Mouse (Mus musculus): ENCODE measurements around the gene Gm49373. TPM values are rescaled to one million over a fixed set of nuclear protein-coding genes. Genes with fewer than 3 reads are reported as not detected.

The Gm49373 gene
- total and polyA plus RNA-seq, 2 experiments from 2014 or later = 0.79 to 1.5 TPM

DNA sequence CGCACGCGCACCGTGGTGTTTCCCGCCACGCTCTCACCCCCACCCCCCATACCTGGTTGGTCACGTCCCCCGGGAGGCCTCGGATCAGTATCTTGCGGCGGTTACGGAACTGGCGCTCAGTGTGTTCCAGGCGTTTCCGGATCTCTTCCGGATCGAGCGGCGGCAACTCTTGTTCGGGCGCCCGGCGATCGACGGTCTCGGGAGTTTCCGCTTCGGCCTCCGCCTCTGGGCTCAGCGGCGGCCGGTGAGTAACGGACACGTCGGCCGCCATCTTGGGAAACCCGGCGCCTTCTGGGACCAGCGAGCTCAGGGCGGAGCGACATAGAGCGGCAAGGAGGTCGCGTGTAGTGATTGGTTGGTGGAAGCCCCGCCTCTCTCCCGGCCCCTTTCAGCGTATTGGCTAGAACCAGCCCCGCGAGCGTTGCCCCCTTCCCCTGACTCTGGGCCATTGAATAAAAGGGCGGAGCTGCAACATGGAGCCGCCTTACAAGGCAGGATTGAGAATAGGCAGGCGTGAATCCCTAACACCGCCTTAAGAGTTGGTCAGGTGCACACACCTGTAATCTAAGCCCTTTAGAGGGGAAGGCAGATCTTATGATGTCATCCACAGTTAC, 18.9 kb upstream of the Gm49373 start, which contains the start of the genes Gm38431 and Raver1:
TSS of gene Gm38431 (minus strand) at position 291 of the 614 bp plus-strand sequence.
TSS of gene Raver1 (minus strand) at position 302 of the 614 bp plus-strand sequence.
- no peaks in the 10 kb centered on the region for H3K9me3 ChIP-seq (ENCODE audit: low read length)
- WGBS = 6% methylated on average over 54 of the region's 54 CpGs
- H3K4me1 ChIP-seq (ENCODE audit: insufficient read depth) = peaks cover 7% of the 10 kb centered on the region
- H3K36me3 ChIP-seq (ENCODE audit: insufficient read depth) = peaks cover 30% of the 10 kb centered on the region
- H3K27ac ChIP-seq (ENCODE audit: low read depth, low read length) = peak within 1 kb of the TSS; percentile 89
- peak; percentile 100 for ATAC-seq
- TF ChIP-seq CTCF (IDR thresholded peaks at IDR 0.05; ENCODE audit: low read depth) = no peak
- peak within 1 kb of the TSS; percentile 71 for H3K4me3 ChIP-seq (ENCODE audit: low read depth, low read length)
- no peaks in the 10 kb centered on the region for H3K27me3 ChIP-seq (ENCODE audit: insufficient read depth, low read length)
- H3K4me2 ChIP-seq (ENCODE audit: low read depth) = peak within 1 kb of the TSS; percentile 72
- H3K9ac ChIP-seq = peak within 1 kb of the TSS; percentile 77
- peak; percentile 98 for DNase-seq

GRCm38 (mm10) chr9:21090972-21091706, 18.2 kb upstream of the Gm49373 start:
- 3% methylated on average over 24 of the region's 24 CpGs for WGBS
- peak; percentile 1 for ATAC-seq
- H3K4me3 ChIP-seq (ENCODE audit: low read depth, low read length) = peak overlapping the region; percentile 71
- H3K27ac ChIP-seq (ENCODE audit: low read depth, low read length) = peak overlapping the region; percentile 89
- peak overlapping the region; percentile 77 for H3K9ac ChIP-seq
- peaks cover 7% of the 10 kb centered on the region for H3K4me1 ChIP-seq (ENCODE audit: insufficient read depth)
- peak overlapping the region; percentile 72 for H3K4me2 ChIP-seq (ENCODE audit: low read depth)
- H3K9me3 ChIP-seq (ENCODE audit: low read length) = no peaks in the 10 kb centered on the region
- peaks cover 36% of the 10 kb centered on the region for H3K36me3 ChIP-seq (ENCODE audit: insufficient read depth)
- no peak for TF ChIP-seq CTCF (IDR thresholded peaks at IDR 0.05; ENCODE audit: low read depth)
- H3K27me3 ChIP-seq (ENCODE audit: insufficient read depth, low read length) = no peaks in the 10 kb centered on the region
- DNase-seq = no peak

- Histone ChIP-seq H3K4me3 (ENCODE audit: low read depth, low read length) (peak overlapping the region; percentile 71), H3K4me1 (ENCODE audit: insufficient read depth) (peaks cover 7% of the 10 kb centered on the region), H3K36me3 (ENCODE audit: insufficient read depth) (peaks cover 42% of the 10 kb centered on the region), H3K27me3 (ENCODE audit: insufficient read depth, low read length) (no peaks in the 10 kb centered on the region), H3K27ac (ENCODE audit: low read depth, low read length) (no peak overlapping the region), H3K9me3 (ENCODE audit: low read length) (no peaks in the 10 kb centered on the region), H3K4me2 (ENCODE audit: low read depth) (peak overlapping the region; percentile 72), H3K9ac (peak overlapping the region; percentile 77)
- TF ChIP-seq CTCF (IDR thresholded peaks at IDR 0.05; ENCODE audit: low read depth) = no peak
- no peak for ATAC-seq
- no peak for DNase-seq
- WGBS = 86% methylated on average over 1 of the region's 1 CpGs
Observed at GRCm38 (mm10) chr9:21090537-21090936, 17.6 kb upstream of the Gm49373 start.

DNA sequence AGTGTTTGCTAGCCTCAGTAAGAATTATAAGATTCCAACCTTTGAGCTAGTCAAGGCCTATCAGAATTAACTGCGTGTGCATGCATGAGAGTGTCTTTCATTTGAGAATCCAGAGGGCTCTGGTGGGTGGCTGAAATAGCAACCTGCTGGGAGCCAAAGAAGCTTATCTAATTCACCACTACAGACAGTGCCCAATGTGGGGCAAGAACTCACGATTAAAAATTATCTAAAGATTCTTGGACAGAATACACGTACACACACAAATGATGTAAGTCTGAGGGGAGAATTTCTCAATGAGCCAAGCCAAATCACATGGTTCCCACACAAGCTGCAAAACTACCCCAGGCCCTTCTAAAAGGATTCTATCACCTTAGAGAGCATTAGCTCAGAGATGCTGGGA, 10.4 kb upstream of the Gm49373 start:
- TF ChIP-seq CTCF (IDR thresholded peaks at IDR 0.05; ENCODE audit: low read depth) = no peak
- H3K4me1 ChIP-seq (ENCODE audit: insufficient read depth) = no peaks in the 10 kb centered on the region
- H3K36me3 ChIP-seq (ENCODE audit: insufficient read depth) = peaks cover 81% of the 10 kb centered on the region
- DNase-seq (no peak), ATAC-seq (no peak)
- 71% methylated on average over 3 of the region's 3 CpGs for WGBS
- no peak overlapping the region for H3K4me2 ChIP-seq (ENCODE audit: low read depth)
- H3K27ac ChIP-seq (ENCODE audit: low read depth, low read length) = no peak overlapping the region
- H3K4me3 ChIP-seq (ENCODE audit: low read depth, low read length) = no peak overlapping the region
- no peaks in the 10 kb centered on the region for H3K9me3 ChIP-seq (ENCODE audit: low read length)
- H3K9ac ChIP-seq = no peak overlapping the region
- H3K27me3 ChIP-seq (ENCODE audit: insufficient read depth, low read length) = no peaks in the 10 kb centered on the region

GRCm38 (mm10) chr9:21081127-21081526, 8.2 kb upstream of the Gm49373 start:
- DNase-seq = no peak
- Histone ChIP-seq H3K4me1 (ENCODE audit: insufficient read depth) (no peaks in the 10 kb centered on the region), H3K36me3 (ENCODE audit: insufficient read depth) (peaks cover 82% of the 10 kb centered on the region), H3K4me2 (ENCODE audit: low read depth) (no peak overlapping the region), H3K9ac (no peak overlapping the region), H3K27ac (ENCODE audit: low read depth, low read length) (no peak overlapping the region), H3K27me3 (ENCODE audit: insufficient read depth, low read length) (no peaks in the 10 kb centered on the region), H3K4me3 (ENCODE audit: low read depth, low read length) (no peak overlapping the region), H3K9me3 (ENCODE audit: low read length) (no peaks in the 10 kb centered on the region)
- 83% methylated on average over 9 of the region's 9 CpGs for WGBS
- no peak for TF ChIP-seq CTCF (IDR thresholded peaks at IDR 0.05; ENCODE audit: low read depth)
- ATAC-seq = no peak

DNA sequence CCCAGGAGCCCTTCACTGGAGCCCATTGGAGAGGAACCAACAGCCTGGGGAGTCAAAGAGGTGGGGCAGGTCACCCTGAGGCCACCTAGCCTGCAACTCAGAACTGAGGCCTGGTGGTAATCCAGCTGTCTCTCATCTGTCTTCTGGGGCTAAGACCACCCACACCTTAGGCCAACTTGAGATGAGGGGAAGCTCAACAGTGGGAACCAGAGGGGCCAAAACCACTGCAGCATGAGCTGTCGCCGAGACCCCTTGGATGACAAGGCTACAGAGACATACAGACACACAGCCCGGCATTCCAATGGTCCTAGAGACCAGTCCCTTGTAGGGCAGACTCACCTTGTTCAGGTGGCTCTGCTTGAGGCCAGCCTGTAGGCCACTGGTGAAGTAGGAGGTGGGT, 2.7 kb upstream of the Gm49373 start:
- no peaks in the 10 kb centered on the region for H3K9me3 ChIP-seq (ENCODE audit: low read length)
- no peak overlapping the region for H3K27ac ChIP-seq (ENCODE audit: low read depth, low read length)
- TF ChIP-seq CTCF (IDR thresholded peaks at IDR 0.05; ENCODE audit: low read depth) = no peak
- H3K4me3 ChIP-seq (ENCODE audit: low read depth, low read length) = no peak overlapping the region
- no peak overlapping the region for H3K4me2 ChIP-seq (ENCODE audit: low read depth)
- no peaks in the 10 kb centered on the region for H3K27me3 ChIP-seq (ENCODE audit: insufficient read depth, low read length)
- 83% methylated on average over 3 of the region's 3 CpGs for WGBS
- no peak overlapping the region for H3K9ac ChIP-seq
- H3K36me3 ChIP-seq (ENCODE audit: insufficient read depth) = peaks cover 52% of the 10 kb centered on the region
- H3K4me1 ChIP-seq (ENCODE audit: insufficient read depth) = peaks cover 7% of the 10 kb centered on the region; the same call in 1 of the 2 replicates
- ATAC-seq (no peak), DNase-seq (no peak)

- ATAC-seq (no peak), DNase-seq (no peak)
- no peak overlapping the region for H3K4me3 ChIP-seq (ENCODE audit: low read depth, low read length)
- H3K36me3 ChIP-seq (ENCODE audit: insufficient read depth) = peaks cover 49% of the 10 kb centered on the region
- no peak overlapping the region for H3K4me2 ChIP-seq (ENCODE audit: low read depth)
- H3K9ac ChIP-seq = no peak overlapping the region
- H3K27ac ChIP-seq (ENCODE audit: low read depth, low read length) = no peak overlapping the region
- no peak for TF ChIP-seq CTCF (IDR thresholded peaks at IDR 0.05; ENCODE audit: low read depth)
- WGBS = 78% methylated on average over 1 of the region's 1 CpGs
- no peaks in the 10 kb centered on the region for H3K9me3 ChIP-seq (ENCODE audit: low read length)
- H3K27me3 ChIP-seq (ENCODE audit: insufficient read depth, low read length) = no peaks in the 10 kb centered on the region
- H3K4me1 ChIP-seq (ENCODE audit: insufficient read depth) = peaks cover 7% of the 10 kb centered on the region; the same call in 1 of the 2 replicates
Observed at GRCm38 (mm10) chr9:21074173-21074572, 1.3 kb upstream of the Gm49373 start.
